20 mouse cellular contexts compared by ENCODE assay signal in genomic region chr5:118438016-118438415, GRCm38 (mm10).
DNase-seq lines count a peak whose midpoint lies in the region; ATAC-seq and TF ChIP-seq lines count a peak whose summit lies in the region.
"Had no signal": no experiment of that assay in that cellular context is flagged by ENCODE, and none has a peak within 500 bp of the region (broad histone marks: within the 10 kb centered on the region; RNA-seq: fewer than 3 reads in every experiment).

No protein-coding gene starts in this region.

- peak; percentile 52 for DNase-seq in forebrain, embryonic 14.5 days (ENCODE audit: low spot score)
- DNase-seq in forebrain, embryonic 11.5 days (ENCODE audit: low spot score): no peak
- peak; percentile 46 for DNase-seq in hindbrain, postnatal 0 days (ENCODE audit: low spot score)
- peak; percentile 20 for DNase-seq in right cerebral cortex, postnatal 4 days
- no peak for DNase-seq in right cerebral cortex, postnatal 36 days (ENCODE audit: low spot score in 2 of 2)
- peak; percentile 24 for DNase-seq in skeletal muscle tissue, adult 2 months (ENCODE audit: low read depth, low spot score)
- DNase-seq in urinary bladder, postnatal 14 days (ENCODE audit: low spot score): no peak
- DNase-seq: adrenal gland, adult 8-10 months; B cell, adult 2 months; cerebellum, adult 18-20 months; kidney, adult 9 months; kidney, postnatal 36 days; thymus, postnatal 25 days had no signal

- H3K9me3 ChIP-seq in forebrain, embryonic 14.5 days (replicated peaks; ENCODE audit: control insufficient read depth, low read length): no peaks in the 10 kb centered on the region
- no peaks in the 10 kb centered on the region for H3K9me3 ChIP-seq in forebrain, embryonic 11.5 days (ENCODE audit: control insufficient read depth, low read length)
- no peaks in the 10 kb centered on the region for H3K9me3 ChIP-seq in hindbrain, postnatal 0 days (ENCODE audit: low read length)
- H3K9me3 ChIP-seq in hindbrain, embryonic 12.5 days (replicated peaks): no peaks in the 10 kb centered on the region
- H3K9me3 ChIP-seq: embryonic facial prominence, embryonic 13.5 days; heart, embryonic 10.5 days; limb, embryonic 13.5 days; midbrain, embryonic 15.5 days had no signal

- no peaks in the 10 kb centered on the region for H3K36me3 ChIP-seq in forebrain, embryonic 14.5 days (ENCODE audit: control insufficient read depth, insufficient read depth, low read length)
- H3K36me3 ChIP-seq in forebrain, embryonic 11.5 days (ENCODE audit: control insufficient read depth, insufficient read depth, low read length): no peaks in the 10 kb centered on the region
- H3K36me3 ChIP-seq in hindbrain, postnatal 0 days (ENCODE audit: insufficient read depth, low read length): no peaks in the 10 kb centered on the region
- no peaks in the 10 kb centered on the region for H3K36me3 ChIP-seq in hindbrain, embryonic 12.5 days
- H3K36me3 ChIP-seq: embryonic facial prominence, embryonic 13.5 days; heart, embryonic 10.5 days; limb, embryonic 13.5 days; midbrain, embryonic 15.5 days had no signal

- H3K9ac ChIP-seq in forebrain, embryonic 14.5 days (ENCODE audit: low read length): no peak overlapping the region
- H3K9ac ChIP-seq in forebrain, embryonic 11.5 days (ENCODE audit: low read length): no peak overlapping the region
- H3K9ac ChIP-seq in hindbrain, postnatal 0 days (replicated peaks; ENCODE audit: low read length): no peak overlapping the region
- H3K9ac ChIP-seq in hindbrain, embryonic 12.5 days: no peak overlapping the region
- H3K9ac ChIP-seq: embryonic facial prominence, embryonic 13.5 days; limb, embryonic 13.5 days; liver, embryonic 14.5 days; midbrain, embryonic 15.5 days had no signal

- no peak overlapping the region for H3K27ac ChIP-seq in forebrain, embryonic 14.5 days (ENCODE audit: low read depth, low read length)
- no peak overlapping the region for H3K27ac ChIP-seq in forebrain, embryonic 11.5 days (ENCODE audit: low read depth, low read length)
- H3K27ac ChIP-seq in hindbrain, postnatal 0 days: no peak overlapping the region
- H3K27ac ChIP-seq in hindbrain, embryonic 12.5 days: no peak overlapping the region
- H3K27ac ChIP-seq: embryonic facial prominence, embryonic 13.5 days; heart, embryonic 10.5 days; limb, embryonic 13.5 days; liver, embryonic 14.5 days; midbrain, embryonic 15.5 days had no signal

- TF ChIP-seq CTCF in hindbrain, postnatal 0 days (IDR thresholded peaks at IDR 0.05; ENCODE audit: low read depth): peak; percentile 29

- H3K27me3 ChIP-seq in forebrain, embryonic 14.5 days (replicated peaks; ENCODE audit: control insufficient read depth, insufficient read depth, low read length): 0 out of 2 replicates have a peak, but pooled peaks cover 8% of the 10 kb centered on the region
- H3K27me3 ChIP-seq in forebrain, embryonic 11.5 days (ENCODE audit: control insufficient read depth, insufficient read depth, low read length): peaks cover 16% of the 10 kb centered on the region
- peaks cover 12% of the 10 kb centered on the region; the same call in 1 of the 2 replicates for H3K27me3 ChIP-seq in hindbrain, postnatal 0 days (ENCODE audit: insufficient read depth, low read length)
- peaks cover 36% of the 10 kb centered on the region for H3K27me3 ChIP-seq in hindbrain, embryonic 12.5 days

- no peak for ATAC-seq in forebrain, embryonic 14.5 days
- ATAC-seq in forebrain, embryonic 11.5 days (replicated peaks; ENCODE audit: low FRiP score): no peak
- peak; percentile 24; the same call in 1 of the 2 replicates for ATAC-seq in hindbrain, postnatal 0 days
- ATAC-seq in hindbrain, embryonic 12.5 days (ENCODE audit: low FRiP score): no peak
- ATAC-seq: hindbrain, embryonic 16.5 days; midbrain, embryonic 15.5 days had no signal

- no peak overlapping the region for H3K4me3 ChIP-seq in forebrain, embryonic 14.5 days (ENCODE audit: low read depth, low read length)
- H3K4me3 ChIP-seq in forebrain, embryonic 11.5 days (ENCODE audit: low read depth, low read length): no peak overlapping the region
- H3K4me3 ChIP-seq in hindbrain, postnatal 0 days (ENCODE audit: low read length): no peak overlapping the region
- H3K4me3 ChIP-seq in hindbrain, embryonic 12.5 days: no peak overlapping the region
- H3K4me3 ChIP-seq: embryonic facial prominence, embryonic 13.5 days; heart, embryonic 10.5 days; limb, embryonic 13.5 days; midbrain, embryonic 15.5 days had no signal

- WGBS in forebrain, embryonic 14.5 days: 17% methylated on average over 6 of the region's 6 CpGs
- WGBS in forebrain, embryonic 11.5 days: 25% methylated on average over 6 of the region's 6 CpGs
- WGBS in hindbrain, postnatal 0 days: 32% methylated on average over 6 of the region's 6 CpGs
- WGBS in hindbrain, embryonic 12.5 days: 31% methylated on average over 6 of the region's 6 CpGs

- peaks cover 6% of the 10 kb centered on the region for H3K4me1 ChIP-seq in forebrain, embryonic 14.5 days (ENCODE audit: control insufficient read depth, insufficient read depth, low read length)
- H3K4me1 ChIP-seq in forebrain, embryonic 11.5 days (replicated peaks; ENCODE audit: control insufficient read depth, insufficient read depth, low read length): peaks cover 14% of the 10 kb centered on the region
- H3K4me1 ChIP-seq in hindbrain, postnatal 0 days (ENCODE audit: insufficient read depth, low read length): 0 out of 2 replicates have a peak, but pooled peaks cover 4% of the 10 kb centered on the region
- H3K4me1 ChIP-seq in hindbrain, embryonic 12.5 days: peaks cover 13% of the 10 kb centered on the region; the same call in 1 of the 2 replicates

- no peak overlapping the region for H3K4me2 ChIP-seq in forebrain, embryonic 14.5 days (ENCODE audit: low read length)
- no peak overlapping the region for H3K4me2 ChIP-seq in forebrain, embryonic 11.5 days (ENCODE audit: low read depth, low read length, severe bottlenecking)
- no peak overlapping the region for H3K4me2 ChIP-seq in hindbrain, postnatal 0 days (ENCODE audit: low read depth, low read length)
- no peak overlapping the region for H3K4me2 ChIP-seq in hindbrain, embryonic 12.5 days (replicated peaks)
- H3K4me2 ChIP-seq: midbrain, embryonic 15.5 days had no signal

Comparison
In these comparisons a context has a peak if more than half of its experiments do, and no peak if none do; other contexts are left out.
1. DNase-seq: peak in forebrain, embryonic 14.5 days (single experiment), hindbrain, postnatal 0 days (single experiment), right cerebral cortex, postnatal 4 days (single experiment) and skeletal muscle tissue, adult 2 months (single experiment); none in forebrain, embryonic 11.5 days (single experiment), right cerebral cortex, postnatal 36 days (0 of 2) and urinary bladder, postnatal 14 days (single experiment).